Mouse (Mus musculus) forebrain, embryonic 12.5 days (tissue): ENCODE data around the gene Leng8. TPM values are rescaled to one million over a fixed set of nuclear protein-coding genes. Genes with fewer than 3 reads are reported as not detected.

Experiments
- ATAC-seq: fragments of 200-750 bp; cut with Nextera tagmentation; 2 replicates; pipeline ENCODE4 v1.8.0; 2017; ENCODE audit warnings: moderate TSS enrichment; ENCODE audit not compliant: low FRiP score
- H3K27ac ChIP-seq: fragments of 300-500 bp; sonication (generic); 2 replicates; pipeline ENCODE4 v1.5.1; 2016; ENCODE audit warnings: mild to moderate bottlenecking
- H3K27me3 ChIP-seq: fragments of 300-500 bp; sonication (generic); 2 replicates; pipeline ENCODE4 v1.6.1; 2016; ENCODE audit warnings: mild to moderate bottlenecking
- H3K36me3 ChIP-seq: fragments of 300-500 bp; sonication (generic); replicated peaks from 2 replicates; pipeline ENCODE4 v1.6.1; 2016; ENCODE audit warnings: mild to moderate bottlenecking
- H3K4me1 ChIP-seq: fragments of 300-500 bp; sonication (generic); 2 replicates; pipeline ENCODE4 v1.6.1; 2016
- H3K4me2 ChIP-seq: fragments of 300-500 bp; sonication (generic); 2 replicates; pipeline ENCODE4 v1.6.1; 2016; ENCODE audit warnings: mild to moderate bottlenecking, moderate library complexity
- H3K4me3 ChIP-seq: fragments of 300-500 bp; sonication (generic); replicated peaks from 2 replicates; pipeline ENCODE4 v1.5.1; 2016; ENCODE audit warnings: mild to moderate bottlenecking
- H3K9ac ChIP-seq: fragments of 300-500 bp; sonication (generic); 2 replicates; pipeline ENCODE4 v1.6.1; 2016; ENCODE audit warnings: mild to moderate bottlenecking
- H3K9me3 ChIP-seq: fragments of 300-500 bp; sonication (generic); 2 replicates; pipeline ENCODE4 v1.6.1; 2016
- WGBS: fragments of 180-500 bp; shearing (Covaris S2); methylation state at CpG from one replicate; pipeline ENCODE4 v1.1.7; 2016; 5-methylcytosine and 5-hydroxymethylcytosine counted together
- polyA plus RNA-seq: library from polyadenylated mRNA; unstranded; fragments of >200 nt; fragmentation: Nextera tagmentation; extraction: Ambion mirVana; gene quantifications from 2 replicates; pipeline ENCODE4 v1.2.1, GENCODE M21; 2016

Leng8 gene
- polyA plus RNA-seq, 1 experiment from 2014 or later = 104 TPM

DNA sequence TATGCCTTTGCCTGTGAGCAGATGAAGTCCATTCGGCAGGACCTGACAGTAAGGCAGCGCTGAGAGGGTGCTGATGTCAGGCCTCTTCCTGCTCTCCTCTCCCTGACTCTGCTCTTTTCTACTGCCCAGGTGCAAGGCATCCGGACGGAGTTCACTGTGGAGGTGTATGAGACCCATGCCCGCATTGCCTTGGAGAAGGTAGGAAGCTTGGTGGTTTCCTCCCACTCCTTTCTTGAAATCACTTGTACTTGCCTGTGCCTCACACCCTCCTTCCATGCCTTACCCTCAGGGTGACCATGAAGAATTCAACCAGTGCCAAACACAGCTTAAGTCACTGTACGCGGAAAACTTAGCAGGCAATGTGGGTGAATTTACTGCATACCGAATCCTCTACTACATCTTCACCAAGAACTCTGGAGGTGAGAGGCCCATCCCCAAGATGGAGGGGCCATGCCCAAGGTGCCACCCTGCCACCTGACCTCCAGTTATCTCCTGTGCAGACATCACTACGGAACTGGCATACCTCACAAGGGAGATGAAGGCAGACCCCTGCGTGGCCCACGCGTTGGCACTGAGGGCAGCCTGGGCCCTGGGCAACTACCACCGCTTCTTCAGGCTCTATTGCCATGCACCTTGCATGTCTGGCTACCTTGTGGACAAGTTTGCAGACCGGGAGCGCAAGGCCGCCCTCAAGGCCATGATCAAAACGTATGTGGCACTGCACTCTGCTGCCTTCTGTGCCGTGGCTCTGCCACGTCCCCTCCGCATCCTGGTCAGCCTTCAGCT lies 8.1 kb downstream of the Leng8 start:
- Histone ChIP-seq H3K4me3 (no peak overlapping the region), H3K9ac (no peak overlapping the region), H3K4me1 (peaks cover 14% of the 10 kb centered on the region), H3K27me3 (peaks cover under 1% of the 10 kb centered on the region; the same call in 1 of the 2 replicates), H3K27ac (no peak overlapping the region), H3K4me2 (no peak overlapping the region), H3K9me3 (no peaks in the 10 kb centered on the region), H3K36me3 (peaks cover 81% of the 10 kb centered on the region)
- 94% methylated on average over 20 of the region's 20 CpGs for WGBS
- ATAC-seq = no peak

DNA sequence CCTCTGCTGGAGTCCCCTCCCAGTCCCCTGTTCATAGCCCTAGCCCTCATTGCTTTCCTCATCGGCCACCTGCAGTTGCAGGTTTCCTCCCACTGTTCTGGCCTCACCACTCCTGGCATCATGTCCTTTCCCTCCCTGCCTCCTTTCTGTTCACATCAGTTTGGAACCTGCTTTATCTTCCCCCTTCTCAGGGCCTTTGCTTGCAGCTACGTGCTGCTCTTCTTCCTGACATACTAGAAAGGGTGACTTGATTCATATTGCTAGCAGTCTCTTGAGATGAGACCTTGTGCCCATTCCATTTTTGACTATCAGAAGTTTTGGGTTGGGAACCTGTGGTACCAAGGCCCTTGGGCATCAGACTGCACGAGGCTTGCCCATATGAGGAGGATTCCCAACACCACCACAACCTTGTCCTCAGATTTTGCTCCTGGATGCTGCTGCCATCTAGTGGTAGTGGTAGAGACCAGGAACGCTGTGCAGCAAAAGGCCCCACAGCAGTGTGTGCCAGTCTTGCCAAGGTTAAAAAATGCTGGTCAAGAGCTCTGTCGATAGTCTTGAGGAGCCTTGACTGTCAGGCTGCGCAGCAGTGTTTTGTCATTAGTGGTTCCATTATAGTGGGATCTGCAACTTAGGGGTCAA lies 8.8 kb downstream of the Leng8 start:
- Histone ChIP-seq H3K36me3 (peaks cover 74% of the 10 kb centered on the region), H3K4me3 (no peak overlapping the region), H3K9me3 (no peaks in the 10 kb centered on the region), H3K4me2 (no peak overlapping the region), H3K27me3 (peaks cover 7% of the 10 kb centered on the region), H3K4me1 (peaks cover 21% of the 10 kb centered on the region), H3K27ac (no peak overlapping the region), H3K9ac (no peak overlapping the region)
- no peak for ATAC-seq
- WGBS = 72% methylated on average over 6 of the region's 6 CpGs

DNA sequence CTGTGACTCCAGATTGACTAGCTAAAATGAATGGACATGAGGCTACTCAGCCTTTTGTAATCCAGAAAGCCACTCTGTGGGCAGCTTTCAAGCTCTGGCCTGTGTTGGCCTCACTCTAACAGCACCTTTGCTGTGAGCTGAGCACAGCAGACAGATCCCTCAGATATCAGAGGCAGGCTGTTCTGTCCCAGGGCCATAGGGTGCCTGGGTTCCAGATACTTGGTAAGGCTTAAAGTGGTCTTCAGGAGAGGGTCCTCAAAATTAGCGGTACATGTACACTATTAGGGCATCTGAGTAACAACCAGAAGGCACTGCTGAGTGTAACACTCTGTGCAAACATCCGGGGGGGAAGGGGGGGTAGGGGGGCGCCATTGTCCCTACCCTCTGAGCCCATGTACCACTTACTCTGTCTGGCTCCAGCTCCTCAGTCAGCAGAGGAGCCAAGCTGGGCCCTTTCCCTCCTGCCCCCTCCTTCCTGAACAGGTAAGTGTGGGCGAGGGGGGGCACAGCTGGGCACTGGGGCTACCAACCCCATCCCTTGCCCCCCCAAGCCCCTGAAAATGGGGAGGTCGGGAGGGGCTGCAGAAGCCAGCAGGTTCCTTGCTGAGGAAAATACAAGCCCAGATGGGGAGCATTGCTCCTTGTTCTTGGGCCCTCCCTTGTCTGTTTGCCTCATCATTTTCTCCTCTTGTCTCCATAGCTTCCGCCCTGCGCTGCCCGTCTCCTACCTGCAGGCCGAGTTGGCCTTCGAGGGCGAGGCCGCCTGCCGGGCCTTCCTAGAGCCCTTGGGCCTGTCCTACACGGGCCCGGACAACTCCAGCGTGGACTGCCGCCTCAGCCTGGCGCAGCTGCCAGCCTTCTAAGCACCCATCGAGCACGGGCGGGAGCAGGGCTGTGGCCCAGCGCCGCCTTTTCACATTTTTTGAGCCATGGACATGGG lies 9.7 kb downstream of the Leng8 start:
- Histone ChIP-seq H3K27ac (no peak overlapping the region), H3K4me2 (no peak overlapping the region), H3K27me3 (peaks cover 16% of the 10 kb centered on the region), H3K4me1 (peaks cover 29% of the 10 kb centered on the region), H3K4me3 (no peak overlapping the region), H3K9me3 (no peaks in the 10 kb centered on the region), H3K9ac (no peak overlapping the region), H3K36me3 (peaks cover 66% of the 10 kb centered on the region)
- 94% methylated on average over 23 of the region's 23 CpGs for WGBS
- no peak for ATAC-seq

DNA sequence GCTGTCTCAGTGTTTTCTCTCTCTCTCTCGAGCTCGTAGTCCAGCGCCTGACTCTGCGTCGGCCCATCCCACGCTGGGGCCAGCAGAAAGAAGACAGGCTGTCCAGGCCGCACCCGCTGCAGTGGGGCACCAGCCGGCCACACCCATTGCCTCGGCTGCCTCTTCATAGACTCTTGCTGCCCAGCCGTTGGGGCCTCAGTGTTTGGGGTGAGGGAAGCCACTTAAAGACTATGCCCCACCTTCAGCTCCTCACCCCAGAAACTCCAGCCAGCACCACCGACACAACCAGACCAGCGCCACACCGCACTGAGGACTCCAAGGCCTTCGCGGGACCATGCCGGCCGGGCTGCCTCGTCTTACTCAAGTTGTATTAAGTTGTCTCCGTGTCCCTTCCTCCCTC lies 10.5 kb downstream of the Leng8 start:
- H3K27me3 ChIP-seq = peaks cover 24% of the 10 kb centered on the region
- ATAC-seq = no peak
- H3K9ac ChIP-seq = no peak overlapping the region
- H3K36me3 ChIP-seq = peaks cover 57% of the 10 kb centered on the region
- no peaks in the 10 kb centered on the region for H3K9me3 ChIP-seq
- H3K4me3 ChIP-seq = no peak overlapping the region
- no peak overlapping the region for H3K4me2 ChIP-seq
- H3K27ac ChIP-seq = no peak overlapping the region
- 91% methylated on average over 20 of the region's 20 CpGs for WGBS
- peaks cover 29% of the 10 kb centered on the region for H3K4me1 ChIP-seq

DNA sequence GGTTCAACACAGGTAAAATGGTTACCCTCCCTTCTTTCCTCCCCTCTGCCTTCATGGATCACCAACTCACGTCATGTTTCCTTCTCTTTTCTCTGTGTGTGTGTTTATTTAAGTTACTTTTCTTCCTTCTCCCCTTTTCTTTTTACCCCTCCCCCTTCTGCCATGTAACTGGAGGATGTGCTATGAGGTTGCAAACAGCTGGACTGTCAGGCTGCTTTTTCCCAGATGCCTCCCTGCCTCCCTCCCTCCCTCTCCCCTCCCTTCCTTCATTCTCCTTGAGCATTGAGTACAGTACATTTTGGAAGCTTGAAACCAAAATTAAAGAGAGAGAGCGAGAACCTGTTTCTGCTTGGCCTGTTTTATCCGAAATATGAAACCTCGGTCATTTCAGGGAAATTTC lies 11.0 kb downstream of the Leng8 start:
- 0 out of 2 replicates have a peak overlapping the region, but pooled peaks have one; percentile 74 for H3K4me2 ChIP-seq
- WGBS = 86% methylated on average over 4 of the region's 4 CpGs
- H3K27ac ChIP-seq = no peak overlapping the region
- no peak overlapping the region for H3K9ac ChIP-seq
- peaks cover 29% of the 10 kb centered on the region for H3K4me1 ChIP-seq
- no peak overlapping the region for H3K4me3 ChIP-seq
- ATAC-seq = no peak
- peaks cover 52% of the 10 kb centered on the region for H3K36me3 ChIP-seq
- peaks cover 28% of the 10 kb centered on the region for H3K27me3 ChIP-seq
- H3K9me3 ChIP-seq = no peaks in the 10 kb centered on the region

DNA sequence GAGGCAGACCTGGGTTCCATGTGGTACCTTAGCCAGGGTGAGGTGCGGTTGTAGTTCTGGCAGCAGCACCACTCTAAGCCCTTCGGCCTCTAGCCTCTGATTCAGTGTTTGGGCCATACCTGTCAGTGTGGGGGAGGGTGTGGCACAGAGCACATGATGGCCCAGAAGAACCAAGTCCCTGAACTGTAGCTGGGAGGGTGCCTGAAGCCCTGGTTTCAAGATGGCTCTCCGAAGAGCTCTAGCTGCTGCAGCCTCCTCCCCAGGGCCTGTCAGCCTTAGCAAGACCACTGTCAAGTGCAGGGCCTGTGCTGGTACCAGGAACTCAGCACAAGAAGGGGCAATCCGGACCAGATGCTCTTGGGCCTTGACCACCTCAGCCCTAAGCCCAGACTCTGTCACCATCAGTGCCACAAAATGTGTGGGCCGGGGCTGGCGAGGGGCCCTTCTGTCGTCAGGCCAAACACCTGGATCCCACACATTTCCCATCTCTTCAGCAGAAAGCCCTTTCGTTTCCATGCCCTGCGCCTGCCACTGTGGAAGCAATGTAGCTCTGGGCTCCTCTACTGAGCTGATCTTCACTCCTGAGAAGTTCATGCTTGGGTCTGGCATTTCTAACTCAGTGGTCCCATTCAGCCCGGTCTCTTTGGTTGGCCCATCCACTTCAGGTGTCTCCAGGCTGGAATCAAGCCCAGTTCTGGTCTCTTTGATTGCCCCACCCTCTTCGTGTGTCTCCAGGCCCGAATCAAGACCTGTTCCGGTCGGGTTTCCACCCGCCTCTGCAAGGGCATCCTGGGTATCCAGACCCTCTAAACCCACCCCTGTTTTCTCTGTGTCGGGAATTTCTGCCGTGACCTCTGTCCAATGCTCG lies 11.7 kb downstream of the Leng8 start:
- peak overlapping the region; percentile 74 for H3K4me2 ChIP-seq
- ATAC-seq = peak; percentile 34
- peak overlapping the region; percentile 72 for H3K9ac ChIP-seq
- peaks cover 28% of the 10 kb centered on the region for H3K27me3 ChIP-seq
- peaks cover 45% of the 10 kb centered on the region for H3K36me3 ChIP-seq
- peak overlapping the region; percentile 63 for H3K4me3 ChIP-seq
- H3K4me1 ChIP-seq = peaks cover 29% of the 10 kb centered on the region
- 28% methylated on average over 18 of the region's 18 CpGs for WGBS
- no peaks in the 10 kb centered on the region for H3K9me3 ChIP-seq
- H3K27ac ChIP-seq = peak overlapping the region; percentile 80

DNA sequence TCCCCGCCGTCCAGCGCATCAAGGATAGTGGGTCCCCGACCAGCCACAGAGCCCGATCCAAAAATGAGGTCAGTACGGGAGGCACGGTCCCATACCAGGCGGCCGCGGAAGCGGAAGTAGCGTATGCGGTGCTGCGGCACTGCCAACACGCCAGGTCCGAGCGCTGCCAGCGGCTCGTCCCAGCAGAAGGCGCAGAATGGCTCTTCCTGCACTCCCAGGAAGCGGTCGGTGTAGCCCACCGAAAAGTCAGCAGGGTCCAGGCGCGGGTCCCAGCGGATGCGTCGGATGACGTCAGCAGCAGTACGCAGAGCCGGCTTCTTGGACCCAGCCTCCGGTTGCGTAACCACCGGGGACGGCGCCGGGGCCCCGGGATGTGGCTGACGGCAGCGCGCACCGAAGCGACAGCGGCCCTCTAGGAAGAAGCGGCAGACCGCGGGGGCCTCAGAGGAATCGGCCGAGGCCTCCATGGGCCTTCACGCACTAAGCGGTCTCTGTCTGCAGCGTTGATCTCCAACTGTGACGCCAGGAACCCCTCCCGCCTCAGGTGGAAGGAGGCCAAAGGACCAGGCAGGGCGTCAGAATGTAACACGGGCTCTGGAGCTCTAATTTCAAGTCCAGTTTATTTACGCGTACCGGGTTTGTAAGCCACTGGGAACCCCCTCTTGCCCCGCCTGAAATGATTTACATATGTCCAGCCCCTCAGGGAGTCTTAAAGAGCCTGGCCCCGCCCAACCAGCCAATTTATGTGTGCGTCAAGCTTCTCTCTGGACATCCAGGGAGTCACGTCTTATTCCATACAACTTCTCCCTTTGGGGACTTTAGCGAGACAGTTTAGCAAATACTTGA lies 12.6 kb downstream of the Leng8 start:
- H3K36me3 ChIP-seq = peaks cover 36% of the 10 kb centered on the region
- no peaks in the 10 kb centered on the region for H3K9me3 ChIP-seq
- H3K27me3 ChIP-seq = peaks cover 28% of the 10 kb centered on the region
- H3K4me3 ChIP-seq = peak overlapping the region; percentile 63
- peak overlapping the region; percentile 80 for H3K27ac ChIP-seq
- peak; percentile 63 for ATAC-seq
- H3K4me2 ChIP-seq = peak overlapping the region; percentile 74
- peaks cover 29% of the 10 kb centered on the region for H3K4me1 ChIP-seq
- WGBS = under 1% methylated on average over 64 of the region's 64 CpGs
- H3K9ac ChIP-seq = peak overlapping the region; percentile 72

DNA sequence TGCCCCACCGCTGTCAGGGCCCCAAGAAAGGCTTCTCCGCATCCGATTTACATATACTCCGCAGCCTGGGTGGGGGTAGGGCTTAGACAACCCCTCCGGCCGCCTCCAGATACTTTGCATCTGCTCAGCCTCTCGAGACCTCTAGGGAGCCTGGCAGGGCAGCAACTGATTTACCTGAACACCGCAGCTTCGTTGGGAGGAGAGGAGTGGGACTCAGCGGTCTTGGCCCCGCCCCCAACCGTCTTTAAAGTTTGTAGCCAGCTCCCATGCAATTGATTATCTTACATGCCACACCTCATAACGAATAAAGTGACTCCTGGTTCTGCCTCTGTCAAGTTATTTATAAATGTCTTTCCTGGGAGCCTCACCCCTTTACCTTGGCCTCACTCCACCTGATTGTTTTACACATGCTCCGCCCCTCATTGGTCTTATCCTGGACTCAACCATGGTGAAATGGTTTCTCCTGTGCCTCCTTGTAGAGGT lies 13.3 kb downstream of the Leng8 start, which contains the start of gene Leng9:
Leng9 (minus strand) TSS at position 316 of the 483 bp plus-strand sequence.
- Histone ChIP-seq H3K4me2 (peak within 1 kb of the TSS; percentile 74), H3K36me3 (peaks cover 30% of the 10 kb centered on the region), H3K4me3 (peak within 1 kb of the TSS; percentile 63), H3K9me3 (no peaks in the 10 kb centered on the region), H3K9ac (peak within 1 kb of the TSS; percentile 72), H3K27me3 (peaks cover 28% of the 10 kb centered on the region), H3K27ac (peak within 1 kb of the TSS; percentile 80), H3K4me1 (peaks cover 29% of the 10 kb centered on the region)
- under 1% methylated on average over 14 of the region's 14 CpGs for WGBS
- ATAC-seq = peak; percentile 45

DNA sequence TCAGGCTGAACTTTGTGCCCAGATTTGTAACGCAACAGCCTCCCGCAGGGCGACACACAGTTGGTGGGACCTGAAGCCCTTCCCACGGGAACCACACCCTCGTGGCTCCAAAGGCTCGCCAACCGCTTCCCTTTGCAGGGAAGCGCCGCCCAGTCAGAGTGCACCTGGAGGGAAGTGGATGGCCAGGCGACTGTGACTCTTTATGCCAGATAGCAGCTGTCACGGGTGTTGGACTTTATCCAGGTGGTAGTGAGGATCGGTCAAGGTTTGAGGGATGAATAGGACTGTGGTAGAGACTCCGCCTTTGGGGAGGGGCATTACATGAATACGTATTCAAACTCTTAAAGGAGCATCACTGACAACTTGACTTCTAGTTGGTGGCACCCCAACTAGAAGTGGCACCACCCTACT lies 14.0 kb downstream of the Leng8 start:
- 6% methylated on average over 14 of the region's 14 CpGs for WGBS
- H3K27me3 ChIP-seq = peaks cover 28% of the 10 kb centered on the region
- peaks cover 22% of the 10 kb centered on the region for H3K36me3 ChIP-seq
- peak overlapping the region; percentile 74 for H3K4me2 ChIP-seq
- no peak for ATAC-seq
- H3K9ac ChIP-seq = no peak overlapping the region
- H3K4me3 ChIP-seq = peak overlapping the region; percentile 23
- peaks cover 29% of the 10 kb centered on the region for H3K4me1 ChIP-seq
- H3K9me3 ChIP-seq = no peaks in the 10 kb centered on the region
- no peak overlapping the region for H3K27ac ChIP-seq

DNA sequence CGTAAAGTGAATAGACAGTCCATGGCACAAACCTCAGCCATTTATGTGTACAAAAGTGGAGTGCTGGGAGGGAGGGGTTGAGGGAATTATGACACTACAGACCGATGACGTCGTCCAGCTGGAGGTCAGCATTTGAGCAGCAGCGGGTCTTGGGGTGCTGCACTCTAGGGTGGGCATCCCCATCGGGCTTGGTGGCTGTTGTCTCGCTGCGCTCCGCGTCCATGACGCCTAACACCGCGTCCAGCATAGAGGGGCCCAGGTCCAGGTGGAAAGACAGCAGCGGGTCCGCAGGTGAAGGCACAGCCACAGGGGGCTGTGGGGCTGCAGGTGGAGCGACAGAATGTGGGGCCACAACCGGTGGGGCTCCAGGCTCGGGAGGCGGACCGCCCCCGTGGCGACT lies 14.4 kb downstream of the Leng8 start:
- Histone ChIP-seq H3K9ac (no peak overlapping the region), H3K27ac (no peak overlapping the region), H3K4me1 (peaks cover 29% of the 10 kb centered on the region), H3K27me3 (peaks cover 28% of the 10 kb centered on the region), H3K4me2 (peak overlapping the region; percentile 74), H3K4me3 (peak overlapping the region; percentile 23), H3K36me3 (peaks cover 18% of the 10 kb centered on the region), H3K9me3 (no peaks in the 10 kb centered on the region)
- WGBS = 12% methylated on average over 22 of the region's 22 CpGs
- ATAC-seq = no peak
